14 mouse cellular contexts compared by ENCODE assay signal in the genomic region with DNA sequence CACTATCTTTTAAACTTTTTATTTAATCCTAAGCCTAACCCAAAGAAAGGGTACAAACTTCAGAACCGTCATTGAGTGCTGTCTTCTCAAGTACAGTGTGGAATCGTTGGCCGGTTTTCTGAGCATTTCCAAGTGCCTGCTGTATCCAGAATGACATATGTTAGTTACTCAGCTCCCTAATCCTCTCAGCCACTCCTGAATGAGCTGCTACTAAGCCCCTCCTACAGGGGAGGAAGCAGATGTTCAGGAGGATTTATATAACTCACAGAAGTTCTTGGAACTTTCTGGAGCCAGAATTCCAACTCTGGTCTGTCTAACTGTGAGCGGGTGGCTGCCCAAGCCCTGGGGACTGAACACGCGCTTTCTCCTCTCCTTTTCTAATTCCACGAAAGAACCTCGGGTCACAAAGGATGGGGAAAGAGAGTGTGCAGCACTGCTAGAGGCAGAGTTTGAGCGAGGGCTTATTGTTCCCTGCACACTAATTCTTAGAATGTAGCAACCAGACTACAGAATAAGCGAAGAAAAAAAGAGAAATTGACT.
"Had no signal": no experiment of that assay in that cellular context is flagged by ENCODE, and none has a peak within 500 bp of the region (broad histone marks: within the 10 kb centered on the region; RNA-seq: fewer than 3 reads in every experiment).

No protein-coding gene starts in this region.

- H3K4me1 ChIP-seq: intestine, embryonic 15.5 days; limb, embryonic 13.5 days; neural tube, embryonic 12.5 days; stomach, embryonic 15.5 days had no signal

- H3K27me3 ChIP-seq: intestine, embryonic 15.5 days; limb, embryonic 13.5 days; neural tube, embryonic 12.5 days; stomach, embryonic 15.5 days had no signal

- H3K27ac ChIP-seq: intestine, embryonic 15.5 days; layer of hippocampus, adult 2 months; limb, embryonic 13.5 days; liver, embryonic 14.5 days; neural tube, embryonic 12.5 days; stomach, embryonic 15.5 days had no signal

- ATAC-seq: intestine, embryonic 15.5 days had no signal

- H3K4me2 ChIP-seq: intestine, embryonic 15.5 days; limb, embryonic 13.5 days; neural tube, embryonic 12.5 days; stomach, embryonic 15.5 days had no signal

- H3K4me3 ChIP-seq: intestine, embryonic 15.5 days; layer of hippocampus, adult 2 months; limb, embryonic 13.5 days; neural tube, embryonic 12.5 days; stomach, embryonic 15.5 days had no signal

- H3K9ac ChIP-seq: intestine, embryonic 15.5 days; limb, embryonic 13.5 days; liver, embryonic 14.5 days; neural tube, embryonic 12.5 days; stomach, embryonic 15.5 days had no signal

- H3K36me3 ChIP-seq: intestine, embryonic 15.5 days; limb, embryonic 13.5 days; neural tube, embryonic 12.5 days; stomach, embryonic 15.5 days had no signal

- DNase-seq: kidney, adult 18-20 months; kidney, postnatal 10 days; kidney, postnatal 4 days; lung, adult 2 months; lung, postnatal 14 days; spleen, adult 18-20 months; thymus, adult 2 months; thymus, postnatal 25 days had no signal

- H3K9me3 ChIP-seq: intestine, embryonic 15.5 days; limb, embryonic 13.5 days; neural tube, embryonic 12.5 days; stomach, embryonic 15.5 days had no signal
